8 mouse cellular contexts compared by ENCODE assay signal in genomic region chr17:23564368-23564715, GRCm38 (mm10). TPM values are rescaled to one million over a fixed set of nuclear protein-coding genes. Genes with fewer than 3 reads are reported as not detected.
DNase-seq lines count a peak whose midpoint lies in the region; ATAC-seq and TF ChIP-seq lines count a peak whose summit lies in the region.

No protein-coding gene starts in this region.

- WGBS in lung, embryonic 15.5 days, result under 1% methylated on average over 8 of the region's 8 CpGs
- under 1% methylated on average over 8 of the region's 8 CpGs for WGBS in intestine, postnatal 0 days
- WGBS in neural tube, embryonic 13.5 days, result 0% methylated on average over 8 of the region's 8 CpGs

- DNase-seq in lung, postnatal 25 days (ENCODE audit: low spot score), result no peak
- no peak for DNase-seq in frontal cortex, postnatal 36 days (ENCODE audit: low spot score in 2 of 2)
- no peak for DNase-seq in cerebellum, postnatal 14 days
- no peak for DNase-seq in frontal cortex, postnatal 14 days (ENCODE audit: low spot score in 2 of 2)

- H3K4me2 ChIP-seq in lung, embryonic 15.5 days, result peak overlapping the region; percentile 71
- peak overlapping the region; percentile 85 for H3K4me2 ChIP-seq in intestine, postnatal 0 days (replicated peaks; ENCODE audit: low read depth)
- peak overlapping the region; percentile 82 for H3K4me2 ChIP-seq in neural tube, embryonic 13.5 days

- TF ChIP-seq POLR2A in embryonic fibroblast, embryonic 13.5 days (IDR thresholded peaks at IDR 0.05; ENCODE audit: low read depth, low read length), result no peak

- peak; percentile 76 for ATAC-seq in lung, embryonic 15.5 days (ENCODE audit: borderline replicate concordance, extremely low read depth, low FRiP score, low TSS enrichment)
- peak; percentile 65 for ATAC-seq in intestine, postnatal 0 days
- peak; percentile 86 for ATAC-seq in neural tube, embryonic 13.5 days (ENCODE audit: low read depth)

- H3K27me3 ChIP-seq in lung, embryonic 15.5 days, result no peaks in the 10 kb centered on the region
- H3K27me3 ChIP-seq in intestine, postnatal 0 days (replicated peaks; ENCODE audit: control insufficient read depth, insufficient read depth, low read length), result no peaks in the 10 kb centered on the region
- H3K27me3 ChIP-seq in neural tube, embryonic 13.5 days, result no peaks in the 10 kb centered on the region

- peaks cover 10% of the 10 kb centered on the region for H3K4me1 ChIP-seq in lung, embryonic 15.5 days
- H3K4me1 ChIP-seq in embryonic fibroblast, embryonic 13.5 days (ENCODE audit: control insufficient read depth, insufficient read depth, low read length), result peaks cover 4% of the 10 kb centered on the region; the same call in 1 of the 2 replicates
- H3K4me1 ChIP-seq in intestine, postnatal 0 days (replicated peaks; ENCODE audit: control insufficient read depth, insufficient read depth, low read length), result no peaks in the 10 kb centered on the region
- peaks cover 16% of the 10 kb centered on the region for H3K4me1 ChIP-seq in neural tube, embryonic 13.5 days (replicated peaks)

- H3K9me3 ChIP-seq in lung, embryonic 15.5 days, result no peaks in the 10 kb centered on the region
- no peaks in the 10 kb centered on the region for H3K9me3 ChIP-seq in intestine, postnatal 0 days (ENCODE audit: control insufficient read depth)
- H3K9me3 ChIP-seq in neural tube, embryonic 13.5 days, result no peaks in the 10 kb centered on the region

- peak overlapping the region; percentile 79 for H3K4me3 ChIP-seq in lung, embryonic 15.5 days
- peak overlapping the region; percentile 90 for H3K4me3 ChIP-seq in embryonic fibroblast, embryonic 13.5 days (ENCODE audit: insufficient read depth, low read length)
- H3K4me3 ChIP-seq in intestine, postnatal 0 days (ENCODE audit: low read depth, low read length), result peak overlapping the region; percentile 65
- H3K4me3 ChIP-seq in neural tube, embryonic 13.5 days, result peak overlapping the region; percentile 84

- no peak for TF ChIP-seq CTCF in embryonic fibroblast, embryonic 13.5 days (IDR thresholded peaks at IDR 0.05; ENCODE audit: borderline replicate concordance, insufficient read depth, low read length)
- TF ChIP-seq CTCF in intestine, postnatal 0 days (IDR thresholded peaks at IDR 0.05; ENCODE audit: low read depth), result no peak

- H3K9ac ChIP-seq in lung, embryonic 15.5 days, result peak overlapping the region; percentile 96
- H3K9ac ChIP-seq in intestine, postnatal 0 days (ENCODE audit: low read depth, low read length), result peak overlapping the region; percentile 77
- H3K9ac ChIP-seq in neural tube, embryonic 13.5 days, result peak overlapping the region; percentile 96

- peaks cover 13% of the 10 kb centered on the region for H3K36me3 ChIP-seq in lung, embryonic 15.5 days
- H3K36me3 ChIP-seq in intestine, postnatal 0 days (ENCODE audit: control insufficient read depth, insufficient read depth), result peaks cover 12% of the 10 kb centered on the region; the same call in 1 of the 2 replicates
- H3K36me3 ChIP-seq in neural tube, embryonic 13.5 days, result peaks cover 19% of the 10 kb centered on the region

- H3K27ac ChIP-seq in lung, embryonic 15.5 days, result peak overlapping the region; percentile 96
- H3K27ac ChIP-seq in embryonic fibroblast, embryonic 13.5 days (ENCODE audit: insufficient read depth, low read length), result peak overlapping the region; percentile 79
- peak overlapping the region; percentile 93 for H3K27ac ChIP-seq in intestine, postnatal 0 days (ENCODE audit: low read depth, low read length)
- H3K27ac ChIP-seq in neural tube, embryonic 13.5 days (replicated peaks), result peak overlapping the region; percentile 94

RNA-seq across cellular contexts. Expression of gene Zfp213, which starts 0.3 kb away (rescaled TPM):
- 20.9 and 21.5 TPM in 2 replicates for polyA plus RNA-seq in lung, embryonic 15.5 days (2015; fragmentation: Nextera tagmentation; extraction: Ambion mirVana)
- polyA plus RNA-seq in embryonic fibroblast, embryonic 13.5 days (2011; ENCODE audit: insufficient read length, low read depth, missing spikeins), result 6.5 TPM in 2 replicates
- polyA plus RNA-seq in intestine, postnatal 0 days (2015; fragmentation: Nextera tagmentation; extraction: Ambion mirVana), result 8.1 and 8.2 TPM in 2 replicates
- 17.4 and 17.8 TPM in 2 replicates for polyA plus RNA-seq in neural tube, embryonic 13.5 days (2015; fragmentation: Nextera tagmentation; extraction: Ambion mirVana)

RNA-seq across cellular contexts. Expression of gene Zfp13, which starts 34.9 kb away (rescaled TPM):
- polyA plus RNA-seq in lung, embryonic 15.5 days (2015; fragmentation: Nextera tagmentation; extraction: Ambion mirVana), result 15.0 and 15.3 TPM in 2 replicates
- polyA plus RNA-seq in embryonic fibroblast, embryonic 13.5 days (2011; ENCODE audit: insufficient read length, low read depth, missing spikeins), result 5.3 and 8.1 TPM in 2 replicates
- polyA plus RNA-seq in intestine, postnatal 0 days (2015; fragmentation: Nextera tagmentation; extraction: Ambion mirVana), result 3.1 and 3.4 TPM in 2 replicates
- polyA plus RNA-seq in neural tube, embryonic 13.5 days (2015; fragmentation: Nextera tagmentation; extraction: Ambion mirVana), result 24.4 and 28.8 TPM in 2 replicates

RNA-seq across cellular contexts. Expression of gene Zscan10, which starts 36.3 kb away (rescaled TPM):
- polyA plus RNA-seq in lung, embryonic 15.5 days (2015; fragmentation: Nextera tagmentation; extraction: Ambion mirVana), result 0.18 and 0.40 TPM in 2 replicates
- not detected in 2 replicates for polyA plus RNA-seq in embryonic fibroblast, embryonic 13.5 days (2011; ENCODE audit: insufficient read length, low read depth, missing spikeins)
- polyA plus RNA-seq in intestine, postnatal 0 days (2015; fragmentation: Nextera tagmentation; extraction: Ambion mirVana), result not detected in 2 replicates
- not detected in 2 replicates for polyA plus RNA-seq in neural tube, embryonic 13.5 days (2015; fragmentation: Nextera tagmentation; extraction: Ambion mirVana)
